Mouse (Mus musculus): ENCODE data around the gene Ddb2.

Ddb2 gene

DNA sequence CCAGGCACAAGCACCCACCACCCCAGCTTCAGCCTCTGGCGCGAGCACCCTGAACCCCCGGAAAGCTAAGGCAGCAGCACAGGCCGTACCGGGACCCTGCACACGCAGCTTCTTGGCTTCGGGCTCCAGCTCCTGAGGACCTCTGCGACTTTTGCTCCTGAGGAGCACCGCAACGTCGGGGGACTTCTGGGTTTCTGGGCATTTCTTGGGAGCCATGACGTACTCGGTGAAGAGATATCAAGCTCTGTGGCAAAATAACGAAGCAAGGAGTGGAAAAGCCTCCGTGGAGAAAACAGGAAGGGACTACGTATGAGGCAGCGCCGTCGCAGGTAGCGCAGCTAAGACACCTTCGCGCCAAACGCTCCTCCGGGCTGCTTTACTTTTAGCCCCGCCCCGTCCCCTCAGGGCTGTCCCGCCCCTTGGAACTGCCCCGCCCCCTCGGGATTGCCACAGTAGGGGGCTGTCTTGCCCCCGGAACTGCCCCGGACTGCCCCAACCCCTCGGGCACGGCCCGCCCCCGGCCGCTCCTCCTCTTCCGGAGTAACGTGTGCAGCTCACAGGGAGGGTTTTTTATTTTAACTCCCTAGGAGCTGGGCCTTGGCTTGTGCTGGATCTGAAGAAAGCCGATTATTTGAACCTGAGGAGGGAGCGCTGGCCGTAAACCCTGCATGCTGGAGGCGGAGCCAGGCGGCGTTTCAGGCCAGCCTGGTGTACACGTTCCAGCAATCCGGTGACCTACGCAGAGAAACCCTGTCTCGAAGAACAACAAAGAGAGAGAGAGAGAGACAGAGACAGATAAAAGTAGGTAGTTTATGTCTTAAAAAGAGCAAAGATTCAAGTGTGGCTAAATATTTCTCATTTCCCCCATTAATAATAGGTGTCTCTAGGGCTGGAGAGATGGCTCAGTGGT is at the start of gene Ddb2:
Gene Ddb2 (minus strand): TSS at position 382 of the 910 bp plus-strand sequence.
- DNase-seq (ENCODE audit: low read depth, low spot score): peak; percentile 97
- Histone ChIP-seq H3K36me3 (ENCODE audit: control insufficient read depth, insufficient read depth, low read length, poor library complexity, severe bottlenecking) (peaks cover 7% of the 10 kb centered on the region; the same call in 1 of the 2 replicates), H3K27me3 (ENCODE audit: control insufficient read depth, insufficient read depth, low read length, poor library complexity, severe bottlenecking) (no peaks in the 10 kb centered on the region)

DNA sequence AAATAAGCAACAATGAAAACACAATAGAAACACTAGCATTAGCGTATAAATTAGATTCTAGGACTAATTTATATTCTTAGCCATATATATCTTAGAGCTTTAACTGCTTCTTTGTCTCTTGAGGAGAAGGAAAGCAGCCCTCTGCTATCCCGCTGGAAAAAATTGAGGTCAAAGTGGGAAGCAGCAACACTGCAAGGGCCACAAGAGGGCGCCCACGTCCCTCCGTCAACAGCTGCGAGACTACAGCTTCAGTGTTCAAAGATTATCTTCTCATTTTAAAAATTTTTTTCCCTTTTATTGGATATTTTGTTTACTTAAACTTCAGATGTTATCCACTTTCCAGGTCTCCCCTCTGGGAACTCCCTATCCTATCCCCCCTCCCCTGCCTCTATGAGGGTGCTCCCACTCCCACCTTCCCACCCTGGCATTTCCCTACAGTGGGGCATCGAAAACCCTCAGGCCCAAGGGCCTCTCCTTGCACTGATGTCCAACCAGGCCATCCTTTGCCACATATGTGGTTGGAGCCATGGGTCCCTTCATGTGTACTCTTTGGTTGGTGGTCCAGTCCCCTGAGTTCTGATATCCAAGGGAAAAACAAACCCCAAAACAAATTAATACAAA is 49.2 kb upstream of the Ddb2 start:
- DNase-seq (ENCODE audit: low read depth, low spot score): peak; percentile 65
- Histone ChIP-seq H3K27me3 (ENCODE audit: control insufficient read depth, insufficient read depth, low read length, poor library complexity, severe bottlenecking) (peaks cover 1% of the 10 kb centered on the region; the same call in 1 of the 2 replicates), H3K36me3 (ENCODE audit: control insufficient read depth, insufficient read depth, low read length, poor library complexity, severe bottlenecking) (no peaks in the 10 kb centered on the region)

DNA sequence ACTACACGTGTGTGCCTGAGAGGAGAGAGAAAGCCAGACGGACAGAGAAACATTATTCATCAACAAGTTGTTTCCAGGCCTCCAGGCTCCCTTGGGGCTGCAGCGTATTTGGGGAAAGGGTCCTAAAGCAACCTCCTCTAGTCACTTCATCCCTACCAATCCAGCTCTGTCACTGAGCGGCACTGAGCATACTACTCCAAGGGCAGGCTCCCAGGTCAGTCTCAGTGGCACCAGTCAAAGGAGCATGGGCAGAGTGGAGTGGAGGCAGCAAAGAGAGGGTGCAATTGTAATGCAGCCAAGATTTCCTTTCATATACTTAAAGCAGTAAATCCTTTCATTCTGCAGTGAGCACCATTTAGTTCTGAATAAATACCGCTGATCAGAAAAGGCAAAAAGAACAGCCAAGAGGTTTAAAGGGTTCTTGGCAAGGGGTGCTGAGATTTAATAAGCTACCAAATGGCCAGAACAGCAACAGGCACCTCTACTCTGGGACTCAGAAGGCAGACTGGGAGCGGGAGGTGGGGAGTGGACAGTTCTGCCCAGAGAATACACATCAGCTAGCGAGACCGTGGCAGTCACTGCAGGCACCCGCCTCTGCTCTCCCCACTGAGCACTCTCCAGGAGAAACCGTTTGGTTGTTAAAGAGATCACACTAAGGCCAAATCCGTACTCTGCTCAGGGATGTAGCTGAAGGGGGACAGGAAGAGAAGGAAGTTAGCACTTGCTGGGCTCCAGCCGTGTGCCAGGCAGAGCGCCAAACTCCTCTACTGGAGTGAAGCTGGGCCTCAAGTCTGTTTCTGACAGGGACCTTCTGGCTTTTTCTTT is 47.8 kb upstream of the Ddb2 start:
- Histone ChIP-seq H3K27me3 (ENCODE audit: control insufficient read depth, insufficient read depth, low read length, poor library complexity, severe bottlenecking) (peaks cover 1% of the 10 kb centered on the region; the same call in 1 of the 2 replicates), H3K36me3 (ENCODE audit: control insufficient read depth, insufficient read depth, low read length, poor library complexity, severe bottlenecking) (no peaks in the 10 kb centered on the region)
- no peak for DNase-seq (ENCODE audit: low read depth, low spot score)

DNA sequence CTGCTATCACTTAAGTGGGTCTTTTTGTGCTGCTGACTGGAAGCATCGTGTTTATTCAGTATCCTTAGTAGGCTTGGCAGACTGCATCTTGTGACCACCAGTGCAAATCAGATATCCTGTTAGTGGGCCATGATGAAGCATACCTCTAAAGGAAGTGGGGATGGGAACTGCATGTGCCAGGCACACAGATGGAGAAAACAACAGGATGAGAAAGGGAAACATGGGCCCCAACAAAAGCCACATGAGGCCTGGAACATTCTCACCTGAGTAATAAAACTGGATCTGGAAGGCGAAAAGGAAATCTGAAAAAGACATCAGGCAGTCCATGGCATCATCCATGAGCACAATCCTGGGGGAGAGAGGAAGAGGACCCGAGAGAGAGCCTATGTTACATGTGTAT is 47.2 kb upstream of the Ddb2 start:
- Histone ChIP-seq H3K27me3 (ENCODE audit: control insufficient read depth, insufficient read depth, low read length, poor library complexity, severe bottlenecking) (peaks cover 1% of the 10 kb centered on the region; the same call in 1 of the 2 replicates), H3K36me3 (ENCODE audit: control insufficient read depth, insufficient read depth, low read length, poor library complexity, severe bottlenecking) (no peaks in the 10 kb centered on the region)
- DNase-seq (ENCODE audit: low read depth, low spot score): no peak

DNA sequence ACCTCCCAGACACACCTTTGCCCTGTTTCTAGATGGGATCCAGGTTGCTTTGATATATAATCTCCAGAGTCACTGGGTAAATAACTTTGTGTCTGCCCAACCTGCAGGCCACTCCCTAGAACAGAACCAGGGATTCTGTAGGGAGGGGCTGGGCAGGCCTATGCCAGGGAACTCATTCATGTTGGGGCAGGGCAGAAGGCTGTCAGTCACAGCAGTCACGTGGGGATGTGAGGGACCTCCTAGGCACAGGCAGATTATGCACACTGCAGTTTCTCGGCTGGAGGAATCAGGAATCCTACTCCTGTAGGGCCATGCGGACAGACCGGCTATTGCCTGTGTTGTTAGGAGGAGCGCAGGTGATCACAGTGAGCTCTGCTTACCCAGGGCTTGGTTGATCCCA is 44.6 kb upstream of the Ddb2 start:
- no peak for DNase-seq (ENCODE audit: low read depth, low spot score)
- Histone ChIP-seq H3K27me3 (ENCODE audit: control insufficient read depth, insufficient read depth, low read length, poor library complexity, severe bottlenecking) (peaks cover 1% of the 10 kb centered on the region; the same call in 1 of the 2 replicates), H3K36me3 (ENCODE audit: control insufficient read depth, insufficient read depth, low read length, poor library complexity, severe bottlenecking) (no peaks in the 10 kb centered on the region)

DNA sequence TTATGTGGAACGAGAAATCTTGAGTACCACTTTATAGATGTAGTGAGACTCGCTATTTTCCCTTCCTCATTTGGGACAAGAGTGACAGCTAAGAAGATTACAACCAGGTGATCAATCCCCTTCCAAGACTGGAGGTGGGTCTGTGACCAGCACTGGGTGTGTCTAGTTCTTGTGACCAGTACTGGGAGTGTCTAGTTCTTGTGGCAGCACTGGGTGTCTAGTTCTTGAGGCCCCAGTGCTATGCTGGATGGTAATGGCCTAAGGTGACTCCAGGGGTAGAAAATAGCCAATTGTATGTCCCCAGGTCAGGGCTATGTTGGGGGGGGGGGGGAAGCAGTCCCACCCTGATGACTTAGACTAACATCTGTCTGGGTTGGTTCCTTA is 42.6 kb upstream of the Ddb2 start:
- H3K36me3 ChIP-seq (ENCODE audit: control insufficient read depth, insufficient read depth, low read length, poor library complexity, severe bottlenecking): peaks cover 4% of the 10 kb centered on the region; the same call in 1 of the 2 replicates
- H3K27me3 ChIP-seq (ENCODE audit: control insufficient read depth, insufficient read depth, low read length, poor library complexity, severe bottlenecking): peaks cover 1% of the 10 kb centered on the region; the same call in 1 of the 2 replicates
- DNase-seq (ENCODE audit: low read depth, low spot score): no peak

DNA sequence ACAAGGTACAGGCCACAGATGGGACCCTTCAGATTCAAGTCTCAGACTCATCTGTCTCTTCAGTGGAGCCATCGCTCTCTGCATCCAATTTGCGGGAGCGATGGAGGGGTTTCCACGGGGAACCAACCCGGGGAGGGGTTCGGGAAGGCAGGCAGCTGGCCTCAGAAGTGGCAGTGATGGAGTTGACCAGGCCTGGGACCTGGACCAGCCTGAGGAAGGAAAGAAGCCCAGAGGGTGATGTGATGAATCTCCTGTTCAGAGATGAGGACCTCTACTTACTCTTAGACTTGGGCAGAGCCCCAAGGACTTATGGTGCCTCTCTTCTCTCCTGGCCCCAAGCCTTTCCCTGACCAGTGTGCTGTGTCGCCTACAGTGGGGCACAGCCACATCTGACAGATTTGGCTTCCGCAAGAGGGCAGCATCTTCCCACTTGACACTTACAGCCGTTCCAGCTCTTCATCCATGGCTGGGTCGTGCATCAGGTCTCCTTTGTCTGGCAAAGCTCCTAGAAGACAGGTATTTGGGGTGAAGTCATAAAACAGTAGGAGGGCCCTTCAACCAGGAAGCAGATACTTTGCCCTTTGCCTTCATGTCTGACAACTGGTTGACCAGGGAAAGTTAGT is 42.1 kb upstream of the Ddb2 start:
- H3K36me3 ChIP-seq (ENCODE audit: control insufficient read depth, insufficient read depth, low read length, poor library complexity, severe bottlenecking): peaks cover 4% of the 10 kb centered on the region; the same call in 1 of the 2 replicates
- DNase-seq (ENCODE audit: low read depth, low spot score): peak; percentile 29
- peaks cover 1% of the 10 kb centered on the region; the same call in 1 of the 2 replicates for H3K27me3 ChIP-seq (ENCODE audit: control insufficient read depth, insufficient read depth, low read length, poor library complexity, severe bottlenecking)

DNA sequence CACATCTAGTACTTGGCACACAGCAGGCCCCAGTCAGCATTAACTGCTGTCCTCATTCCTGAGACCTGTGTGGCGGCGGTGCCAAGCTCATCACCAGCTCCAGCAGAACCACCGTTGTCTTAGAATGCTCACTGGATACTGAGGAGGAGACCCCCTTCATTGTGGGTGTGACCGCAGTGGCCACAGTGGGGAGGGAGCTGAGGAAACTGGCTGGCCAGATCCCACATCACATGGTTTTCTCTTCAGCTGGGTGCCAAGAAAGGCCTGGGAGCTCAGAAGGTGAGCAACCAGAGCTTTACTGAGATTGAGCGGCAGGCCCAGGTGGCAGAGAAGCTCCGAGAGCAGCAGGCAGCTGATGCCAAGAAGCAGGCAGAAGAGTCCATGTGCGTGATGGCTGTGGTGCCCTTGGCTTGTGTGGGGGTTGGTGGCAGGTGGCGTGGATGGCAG is 32.9 kb upstream of the Ddb2 start:
- Histone ChIP-seq H3K27me3 (ENCODE audit: control insufficient read depth, insufficient read depth, low read length, poor library complexity, severe bottlenecking) (no peaks in the 10 kb centered on the region), H3K36me3 (ENCODE audit: control insufficient read depth, insufficient read depth, low read length, poor library complexity, severe bottlenecking) (peaks cover 15% of the 10 kb centered on the region)
- no peak for DNase-seq (ENCODE audit: low read depth, low spot score)

DNA sequence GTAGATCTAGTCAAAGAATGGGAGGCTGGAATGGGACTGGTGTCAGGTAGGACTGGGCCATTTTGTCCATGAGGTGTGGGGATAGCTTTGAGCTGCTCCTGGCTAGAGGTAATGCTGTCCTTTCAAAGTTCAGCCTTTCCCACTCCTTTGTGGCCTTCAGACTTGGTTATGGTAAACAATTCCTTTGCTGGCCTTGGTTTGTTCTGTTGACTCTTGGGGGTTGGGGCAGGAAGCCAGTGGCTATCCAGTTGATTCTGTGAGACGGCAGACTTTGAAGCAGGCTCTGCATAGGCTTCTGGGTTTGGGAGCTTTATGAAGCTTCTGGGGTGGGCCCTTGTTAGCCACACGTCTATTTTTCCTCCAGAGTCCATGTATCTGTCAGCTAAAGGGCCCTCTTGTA is 31.9 kb upstream of the Ddb2 start:
- H3K36me3 ChIP-seq (ENCODE audit: control insufficient read depth, insufficient read depth, low read length, poor library complexity, severe bottlenecking): peaks cover 15% of the 10 kb centered on the region
- no peak for DNase-seq (ENCODE audit: low read depth, low spot score)
- H3K27me3 ChIP-seq (ENCODE audit: control insufficient read depth, insufficient read depth, low read length, poor library complexity, severe bottlenecking): no peaks in the 10 kb centered on the region

DNA sequence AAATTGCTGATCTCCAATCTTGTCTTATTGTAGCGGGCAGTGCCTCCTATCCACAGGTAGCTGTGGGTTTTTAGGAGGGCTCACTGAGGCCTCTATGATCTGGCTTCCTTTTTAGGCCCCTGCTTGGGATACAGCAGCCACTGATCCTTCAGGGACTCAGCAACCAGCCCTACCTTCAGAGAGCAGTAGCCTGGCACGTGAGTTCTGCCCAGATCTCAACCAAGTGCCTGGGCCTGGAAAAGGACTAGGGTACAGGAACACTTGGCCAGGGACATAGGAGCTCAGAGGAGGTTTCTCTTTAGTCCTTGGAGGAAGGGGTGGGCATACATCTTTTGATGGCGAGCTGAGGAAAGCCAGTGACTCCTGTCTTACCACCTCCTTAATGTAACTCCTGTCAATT is 31.3 kb upstream of the Ddb2 start:
- no peak for DNase-seq (ENCODE audit: low read depth, low spot score)
- no peaks in the 10 kb centered on the region for H3K27me3 ChIP-seq (ENCODE audit: control insufficient read depth, insufficient read depth, low read length, poor library complexity, severe bottlenecking)
- H3K36me3 ChIP-seq (ENCODE audit: control insufficient read depth, insufficient read depth, low read length, poor library complexity, severe bottlenecking): peaks cover 10% of the 10 kb centered on the region

DNA sequence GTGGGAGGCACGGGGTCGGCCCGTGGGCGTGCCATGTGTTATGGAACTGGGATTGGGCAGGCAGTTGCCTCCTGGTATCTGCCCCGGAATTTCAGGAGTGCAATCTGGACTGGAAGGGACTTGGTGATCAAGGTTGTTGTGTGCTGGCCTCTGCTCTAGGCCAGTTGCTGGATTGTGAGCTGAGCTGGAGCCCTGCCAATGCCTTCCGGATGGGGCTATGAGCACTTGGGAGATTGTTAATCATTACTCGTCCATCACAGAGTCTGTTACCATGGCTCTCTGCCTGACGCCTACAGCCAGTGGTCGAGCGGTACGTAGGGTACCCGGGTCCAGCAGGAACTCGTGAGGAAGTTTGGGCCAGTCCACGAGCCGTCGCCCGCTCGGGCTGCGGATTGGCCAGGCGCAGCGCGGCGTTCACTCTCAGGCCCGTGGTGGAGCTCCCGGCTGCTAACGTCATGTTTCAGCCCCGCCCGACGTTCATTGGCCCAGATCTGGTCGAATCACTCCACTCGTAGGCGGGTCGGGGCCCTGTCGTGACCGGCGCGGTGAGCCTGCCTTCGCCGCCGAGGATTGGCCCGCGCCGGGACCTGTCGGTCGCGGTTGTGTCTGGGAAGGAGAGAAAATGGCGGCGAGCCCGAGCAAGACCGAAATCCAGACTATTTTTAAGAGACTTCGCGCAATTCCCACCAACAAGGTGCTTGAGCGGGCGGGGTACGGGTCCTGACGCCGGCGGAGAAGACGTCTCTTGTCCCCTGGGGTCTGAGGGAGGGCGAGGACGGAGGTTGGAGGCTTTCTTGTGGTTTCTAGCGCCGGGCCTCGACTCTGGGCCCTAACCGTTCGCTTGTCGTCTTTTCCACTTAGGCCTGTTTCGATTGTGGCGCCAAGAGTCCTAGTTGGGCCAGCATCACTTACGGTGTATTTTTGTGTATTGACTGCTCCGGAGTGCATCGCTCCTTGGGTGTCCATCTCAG is 28.2 kb upstream of the Ddb2 start, which contains the start of gene Arfgap2:
Gene Arfgap2 (plus strand): TSS at position 264 of the 971 bp plus-strand sequence.
- peaks cover 7% of the 10 kb centered on the region for H3K36me3 ChIP-seq (ENCODE audit: control insufficient read depth, insufficient read depth, low read length, poor library complexity, severe bottlenecking)
- peak; percentile 96 for DNase-seq (ENCODE audit: low read depth, low spot score)
- no peaks in the 10 kb centered on the region for H3K27me3 ChIP-seq (ENCODE audit: control insufficient read depth, insufficient read depth, low read length, poor library complexity, severe bottlenecking)

DNA sequence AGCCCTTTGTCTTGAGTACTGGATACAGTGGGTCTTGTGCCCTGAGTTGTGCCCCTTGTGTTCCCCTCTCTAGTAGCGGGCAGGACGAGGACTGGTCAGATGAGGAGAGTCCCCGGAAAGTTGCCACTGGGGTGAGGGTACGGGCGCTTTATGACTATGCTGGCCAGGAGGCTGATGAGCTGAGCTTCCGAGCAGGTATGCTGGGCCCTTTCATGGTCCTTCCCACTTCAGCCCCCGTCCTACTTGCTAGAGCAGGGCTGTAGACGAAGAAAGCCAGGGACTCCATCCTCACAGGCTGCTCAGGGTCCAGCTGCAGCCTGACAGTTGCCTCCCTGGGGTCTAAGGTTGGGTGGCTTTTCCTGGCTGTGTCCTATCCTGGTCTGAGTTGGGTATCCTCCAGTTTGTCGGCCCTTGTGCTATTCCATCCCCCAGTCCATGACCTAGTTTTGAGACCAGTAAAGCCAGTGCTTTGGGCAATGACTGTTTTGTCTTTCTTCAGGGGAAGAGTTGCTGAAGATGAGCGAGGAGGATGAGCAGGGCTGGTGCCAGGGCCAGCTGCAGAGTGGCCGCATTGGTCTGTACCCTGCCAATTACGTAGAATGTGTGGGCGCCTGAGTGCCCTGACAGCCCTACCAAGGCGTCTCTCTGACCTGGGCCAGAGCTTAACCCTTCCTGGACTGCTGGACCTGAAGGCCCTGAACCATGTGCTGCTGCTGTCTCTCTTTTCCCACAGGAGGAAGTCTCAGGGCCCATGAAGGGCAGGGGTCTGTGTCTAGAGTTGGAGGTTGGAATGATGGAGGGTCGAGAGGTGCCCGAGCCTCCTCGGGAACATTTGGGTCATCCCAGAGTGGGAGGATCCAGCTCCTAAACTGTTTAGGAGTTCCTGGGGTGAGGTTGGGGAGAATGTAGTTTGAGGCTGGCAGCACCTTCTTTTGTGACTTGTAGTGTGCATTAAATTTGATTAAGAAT is 27.2 kb upstream of the Ddb2 start:
- Histone ChIP-seq H3K36me3 (ENCODE audit: control insufficient read depth, insufficient read depth, low read length, poor library complexity, severe bottlenecking) (peaks cover 7% of the 10 kb centered on the region), H3K27me3 (ENCODE audit: control insufficient read depth, insufficient read depth, low read length, poor library complexity, severe bottlenecking) (no peaks in the 10 kb centered on the region)
- DNase-seq (ENCODE audit: low read depth, low spot score): no peak
